Mouse (Mus musculus) liver, postnatal 0 days (tissue): ENCODE measurements at regions not wholly inside any gene's neighbourhood (a gene's known extent, or its start where the extent isn't known, plus 50 kb on each side); places are given as distances from the start of the nearest gene placed in this dataset.

Experiments
- CTCF ChIP-seq: sonication (generic); IDR thresholded peaks from 2 replicates; pipeline ENCODE4 v1.5.1; 2016; ENCODE audit warnings: antibody characterized with exemption, low read depth
- EP300 ChIP-seq: IDR thresholded peaks from 2 replicates; pipeline ENCODE4 v1.6.1; 2016; ENCODE audit warnings: antibody characterized with exemption, low read depth, mild to moderate bottlenecking

- TF ChIP-seq CTCF: no peak
- TF ChIP-seq EP300: no peak
These were observed 441.1 kb upstream of the Cblb start for GRCm38 (mm10) chr16:51589924-51590397.
